Mouse (Mus musculus) urinary bladder, postnatal 36 days (tissue): ENCODE measurements around the gene Aasdh.

ENCODE experiments used
- DNase-seq, 2 experiments: peaks; one replicate each; pipeline ENCODE4 v3.0.0; 2022; ENCODE audit warnings: low spot score in 2 of 2, mixed read lengths in 1 of 2

Gene Aasdh

GRCm38 (mm10) chr5:76905405-76906154, at the start of gene Aasdh:
Gene Aasdh (minus strand): TSS chr5:76905514.
- peak; percentile 89 to 95 for DNase-seq

- no peak for DNase-seq
These were observed 49.1 kb upstream of the Aasdh start for GRCm38 (mm10) chr5:76954271-76954900.

GRCm38 (mm10) chr5:76953794-76954193, 48.5 kb upstream of the Aasdh start:
- no peak for DNase-seq

GRCm38 (mm10) chr5:76952112-76953040, 47.1 kb upstream of the Aasdh start:
- DNase-seq: no peak

GRCm38 (mm10) chr5:76951106-76952027, 46.1 kb upstream of the Aasdh start, which contains the start of the genes Paics and Ppat:
Gene Paics (plus strand): TSS chr5:76951307.
Gene Ppat (minus strand): TSS chr5:76951578.
- DNase-seq: peak; percentile 95 to 98

- DNase-seq: no peak
These were observed 45.2 kb upstream of the Aasdh start for GRCm38 (mm10) chr5:76950343-76951105.

- DNase-seq: no peak
These were observed 42.4 kb upstream of the Aasdh start for GRCm38 (mm10) chr5:76947758-76948157.

- DNase-seq: no peak
These were observed 41.8 kb upstream of the Aasdh start for GRCm38 (mm10) chr5:76947142-76947541.

GRCm38 (mm10) chr5:76945678-76946033, 40.3 kb upstream of the Aasdh start:
- DNase-seq: no peak

GRCm38 (mm10) chr5:76944965-76945677, 39.8 kb upstream of the Aasdh start:
- DNase-seq: no peak

- DNase-seq: no peak
These were observed 37.2 kb upstream of the Aasdh start for GRCm38 (mm10) chr5:76942505-76942904.

GRCm38 (mm10) chr5:76941975-76942374, 36.7 kb upstream of the Aasdh start:
- no peak for DNase-seq

GRCm38 (mm10) chr5:76939717-76940116, 34.4 kb upstream of the Aasdh start:
- DNase-seq: no peak

- no peak for DNase-seq
These were observed 24.0 kb upstream of the Aasdh start for GRCm38 (mm10) chr5:76929180-76929877.

GRCm38 (mm10) chr5:76928124-76928832, 23.0 kb upstream of the Aasdh start:
- no peak for DNase-seq

GRCm38 (mm10) chr5:76924296-76924695, 19.0 kb upstream of the Aasdh start:
- DNase-seq: no peak

- peak in 1 of 2 experiments; percentile 59 for DNase-seq
These were observed 18.1 kb upstream of the Aasdh start for GRCm38 (mm10) chr5:76923428-76923827.

- DNase-seq: no peak
These were observed 17.5 kb upstream of the Aasdh start for GRCm38 (mm10) chr5:76922833-76923232.
